Mouse (Mus musculus): ENCODE measurements around the gene 1700084M14Rik.
"Not testable (repeated sequence)": the region's sequence is repeated elsewhere in the genome, so short reads cannot be mapped to it uniquely, and the experiment has no call there.

The 1700084M14Rik gene

GRCm38 (mm10) chrX:91575811-91576210, at the start of gene 1700084M14Rik:
TSS of gene 1700084M14Rik (minus strand) at chrX:91575911.
- DNase-seq (ENCODE audit: low spot score in 2 of 2): not testable (repeated sequence)

All from frontal cortex, postnatal 25 days (tissue).